Mouse (Mus musculus): ENCODE measurements around the gene Dgkd. TPM values are rescaled to one million over a fixed set of nuclear protein-coding genes. Genes with fewer than 3 reads are reported as not detected.

The Dgkd gene
- polyA plus RNA-seq, 1 experiment from 2014 or later = 47.6 TPM

- no peak overlapping the region for H3K4me2 ChIP-seq
- peaks cover 41% of the 10 kb centered on the region; the same call in 1 of the 2 replicates for H3K36me3 ChIP-seq
- H3K27ac ChIP-seq (replicated peaks) = no peak overlapping the region
- H3K9me3 ChIP-seq = no peaks in the 10 kb centered on the region
- H3K9ac ChIP-seq = no peak overlapping the region
- 87% methylated on average over 3 of the region's 3 CpGs for WGBS
- H3K27me3 ChIP-seq = no peaks in the 10 kb centered on the region
- no peak overlapping the region for H3K4me3 ChIP-seq
- ATAC-seq (ENCODE audit: low FRiP score, low read depth) = no peak
- no peaks in the 10 kb centered on the region for H3K4me1 ChIP-seq (replicated peaks)
Measured at GRCm38 (mm10) chr1:87920056-87920614, 67.0 kb downstream of the Dgkd start.

DNA sequence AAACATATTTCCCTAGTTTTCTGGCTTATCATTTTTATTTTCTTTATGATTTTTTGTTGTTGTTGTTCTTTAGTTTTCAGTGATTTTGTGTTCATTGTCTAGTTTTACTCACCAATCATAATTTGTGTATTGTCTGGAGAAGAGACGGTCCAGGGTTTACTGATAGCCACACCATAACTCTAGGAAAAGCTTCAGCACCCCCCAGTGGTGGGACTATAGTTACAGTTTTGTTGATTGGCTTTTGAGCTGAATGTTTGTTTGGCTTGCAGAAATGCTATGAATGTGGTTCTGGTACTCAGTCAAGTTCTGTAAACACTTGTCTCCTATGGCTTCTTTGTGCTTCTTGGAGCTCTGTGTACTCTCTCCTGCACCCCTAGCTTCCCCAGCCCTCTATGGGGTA, 69.6 kb downstream of the Dgkd start:
- no peak for ATAC-seq (ENCODE audit: low FRiP score, low read depth)
- H3K27me3 ChIP-seq = no peaks in the 10 kb centered on the region
- H3K4me3 ChIP-seq = no peak overlapping the region
- no peaks in the 10 kb centered on the region for H3K4me1 ChIP-seq (replicated peaks)
- H3K4me2 ChIP-seq = no peak overlapping the region
- H3K9me3 ChIP-seq = no peaks in the 10 kb centered on the region
- H3K27ac ChIP-seq (replicated peaks) = no peak overlapping the region
- 44% methylated on average over 1 of the region's 1 CpGs for WGBS
- no peak overlapping the region for H3K9ac ChIP-seq
- peaks cover 57% of the 10 kb centered on the region for H3K36me3 ChIP-seq

GRCm38 (mm10) chr1:87924888-87925287, 71.8 kb downstream of the Dgkd start:
- Histone ChIP-seq H3K36me3 (peaks cover 54% of the 10 kb centered on the region), H3K27ac (replicated peaks) (no peak overlapping the region), H3K27me3 (no peaks in the 10 kb centered on the region), H3K4me3 (no peak overlapping the region), H3K4me2 (no peak overlapping the region), H3K9ac (no peak overlapping the region), H3K4me1 (replicated peaks) (no peaks in the 10 kb centered on the region), H3K9me3 (no peaks in the 10 kb centered on the region)
- no peak for ATAC-seq (ENCODE audit: low FRiP score, low read depth)
- 94% methylated on average over 4 of the region's 4 CpGs for WGBS

- Histone ChIP-seq H3K4me3 (no peak overlapping the region), H3K9me3 (no peaks in the 10 kb centered on the region), H3K9ac (no peak overlapping the region), H3K36me3 (peaks cover 51% of the 10 kb centered on the region), H3K27ac (replicated peaks) (0 out of 2 replicates have a peak overlapping the region, but pooled peaks have one; percentile 6), H3K4me1 (replicated peaks) (no peaks in the 10 kb centered on the region), H3K4me2 (no peak overlapping the region), H3K27me3 (no peaks in the 10 kb centered on the region)
- no peak for ATAC-seq (ENCODE audit: low FRiP score, low read depth)
- 58% methylated on average over 5 of the region's 5 CpGs for WGBS
Measured at GRCm38 (mm10) chr1:87929730-87930129, 76.6 kb downstream of the Dgkd start.

- H3K4me1 ChIP-seq (replicated peaks) = no peaks in the 10 kb centered on the region
- no peak overlapping the region for H3K9ac ChIP-seq
- no peaks in the 10 kb centered on the region for H3K27me3 ChIP-seq
- WGBS = 81% methylated on average over 5 of the region's 5 CpGs
- no peak overlapping the region for H3K27ac ChIP-seq (replicated peaks)
- no peak overlapping the region for H3K4me2 ChIP-seq
- H3K9me3 ChIP-seq = no peaks in the 10 kb centered on the region
- no peak for ATAC-seq (ENCODE audit: low FRiP score, low read depth)
- H3K36me3 ChIP-seq = peaks cover 39% of the 10 kb centered on the region
- no peak overlapping the region for H3K4me3 ChIP-seq
Measured at GRCm38 (mm10) chr1:87933051-87933450, 80.0 kb downstream of the Dgkd start.

DNA sequence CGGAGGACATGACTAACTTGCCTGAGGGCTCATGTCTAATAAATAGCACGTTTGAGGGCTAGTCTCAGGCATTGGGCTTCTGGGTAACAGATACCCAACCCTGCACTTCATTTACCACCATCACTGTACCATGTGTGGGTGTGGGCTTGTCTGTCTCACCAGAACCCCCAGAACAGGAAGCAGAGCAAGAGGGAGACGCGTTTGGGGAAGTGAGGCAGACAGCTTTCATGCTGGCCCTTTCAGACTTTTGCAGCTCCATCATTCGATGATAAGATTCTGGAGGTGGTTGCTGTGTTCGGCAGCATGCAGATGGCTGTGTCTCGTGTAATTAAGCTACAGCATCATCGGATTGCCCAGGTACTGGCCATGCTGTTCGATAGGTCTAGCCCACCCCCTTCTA, 82.0 kb downstream of the Dgkd start:
- WGBS = 92% methylated on average over 9 of the region's 9 CpGs
- Histone ChIP-seq H3K9ac (no peak overlapping the region), H3K36me3 (peaks cover 48% of the 10 kb centered on the region), H3K9me3 (no peaks in the 10 kb centered on the region), H3K4me2 (no peak overlapping the region), H3K27me3 (no peaks in the 10 kb centered on the region), H3K27ac (replicated peaks) (no peak overlapping the region), H3K4me3 (no peak overlapping the region), H3K4me1 (replicated peaks) (no peaks in the 10 kb centered on the region)
- ATAC-seq (ENCODE audit: low FRiP score, low read depth) = no peak

- Histone ChIP-seq H3K9me3 (no peaks in the 10 kb centered on the region), H3K27ac (replicated peaks) (no peak overlapping the region), H3K4me3 (no peak overlapping the region), H3K9ac (no peak overlapping the region), H3K36me3 (peaks cover 51% of the 10 kb centered on the region), H3K27me3 (no peaks in the 10 kb centered on the region), H3K4me1 (replicated peaks) (no peaks in the 10 kb centered on the region), H3K4me2 (no peak overlapping the region)
- no peak for ATAC-seq (ENCODE audit: low FRiP score, low read depth)
- 92% methylated on average over 2 of the region's 2 CpGs for WGBS
Measured at GRCm38 (mm10) chr1:87935546-87935945, 82.5 kb downstream of the Dgkd start.

GRCm38 (mm10) chr1:87936075-87936474, 83.0 kb downstream of the Dgkd start:
- ATAC-seq (ENCODE audit: low FRiP score, low read depth) = no peak
- Histone ChIP-seq H3K27ac (replicated peaks) (no peak overlapping the region), H3K36me3 (peaks cover 56% of the 10 kb centered on the region), H3K4me1 (replicated peaks) (no peaks in the 10 kb centered on the region), H3K4me2 (no peak overlapping the region), H3K4me3 (no peak overlapping the region), H3K9me3 (no peaks in the 10 kb centered on the region), H3K9ac (no peak overlapping the region), H3K27me3 (no peaks in the 10 kb centered on the region)
- WGBS = 95% methylated on average over 7 of the region's 7 CpGs

DNA sequence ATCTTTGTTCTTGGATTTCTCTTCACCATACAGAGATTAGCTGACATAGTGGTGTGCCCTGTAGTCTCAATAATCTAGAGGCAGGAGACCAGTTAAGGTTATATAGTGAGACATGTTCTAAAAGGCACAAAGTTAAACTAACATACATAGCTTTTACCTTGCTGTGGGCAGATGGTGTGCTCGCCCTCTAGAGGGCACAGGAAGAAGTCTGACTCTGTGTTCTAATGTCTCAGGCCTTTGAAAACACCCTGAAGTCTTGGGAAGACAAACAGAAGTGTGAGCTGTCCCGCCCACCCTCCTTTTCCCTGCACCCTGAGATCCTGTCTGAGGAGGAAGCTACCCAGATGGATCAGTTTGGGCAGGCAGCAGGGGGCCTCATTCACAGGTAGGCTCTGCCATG, 83.4 kb downstream of the Dgkd start:
- no peaks in the 10 kb centered on the region for H3K9me3 ChIP-seq
- WGBS = 57% methylated on average over 2 of the region's 2 CpGs
- no peak overlapping the region for H3K9ac ChIP-seq
- no peaks in the 10 kb centered on the region for H3K27me3 ChIP-seq
- H3K4me3 ChIP-seq = no peak overlapping the region
- H3K4me1 ChIP-seq (replicated peaks) = no peaks in the 10 kb centered on the region
- ATAC-seq (ENCODE audit: low FRiP score, low read depth) = no peak
- peaks cover 52% of the 10 kb centered on the region for H3K36me3 ChIP-seq
- no peak overlapping the region for H3K27ac ChIP-seq (replicated peaks)
- no peak overlapping the region for H3K4me2 ChIP-seq

GRCm38 (mm10) chr1:87941765-87942164, 88.7 kb downstream of the Dgkd start:
- Histone ChIP-seq H3K27ac (replicated peaks) (no peak overlapping the region), H3K27me3 (no peaks in the 10 kb centered on the region), H3K4me3 (no peak overlapping the region), H3K4me2 (no peak overlapping the region), H3K9ac (no peak overlapping the region), H3K36me3 (peaks cover 84% of the 10 kb centered on the region), H3K4me1 (replicated peaks) (no peaks in the 10 kb centered on the region), H3K9me3 (no peaks in the 10 kb centered on the region)
- 92% methylated on average over 1 of the region's 1 CpGs for WGBS
- no peak for ATAC-seq (ENCODE audit: low FRiP score, low read depth)

DNA sequence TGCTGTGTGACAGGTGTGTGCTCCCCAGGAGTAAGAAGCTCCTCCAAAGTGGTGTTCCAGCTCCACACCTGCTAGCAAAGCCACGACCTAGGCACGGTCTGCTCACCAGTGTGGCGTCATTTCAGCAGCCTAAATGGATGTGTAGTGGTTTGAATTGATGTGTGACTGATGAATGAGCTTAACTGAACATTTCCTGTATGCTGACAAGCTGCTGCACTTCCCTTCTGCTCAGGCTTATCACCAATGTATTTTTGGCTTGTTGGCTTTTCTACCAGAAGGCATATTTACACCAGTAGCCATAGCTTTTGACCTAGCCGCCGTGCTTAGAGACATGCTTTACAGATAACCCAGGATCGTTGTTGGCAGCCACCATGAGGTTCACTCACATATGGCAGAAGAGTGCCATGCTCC, 94.6 kb downstream of the Dgkd start:
- Histone ChIP-seq H3K4me2 (no peak overlapping the region), H3K27me3 (no peaks in the 10 kb centered on the region), H3K9ac (no peak overlapping the region), H3K27ac (replicated peaks) (no peak overlapping the region), H3K4me3 (no peak overlapping the region), H3K9me3 (no peaks in the 10 kb centered on the region), H3K36me3 (peaks cover 91% of the 10 kb centered on the region), H3K4me1 (replicated peaks) (no peaks in the 10 kb centered on the region)
- ATAC-seq (ENCODE audit: low FRiP score, low read depth) = no peak
- WGBS = 89% methylated on average over 6 of the region's 6 CpGs

GRCm38 (mm10) chr1:87951641-87952040, 98.6 kb downstream of the Dgkd start:
- H3K4me3 ChIP-seq = no peak overlapping the region
- H3K36me3 ChIP-seq = peaks cover 91% of the 10 kb centered on the region
- H3K9ac ChIP-seq = no peak overlapping the region
- H3K4me1 ChIP-seq (replicated peaks) = no peaks in the 10 kb centered on the region
- WGBS = 97% methylated on average over 3 of the region's 3 CpGs
- ATAC-seq (ENCODE audit: low FRiP score, low read depth) = no peak
- no peak overlapping the region for H3K27ac ChIP-seq (replicated peaks)
- no peak overlapping the region for H3K4me2 ChIP-seq
- H3K27me3 ChIP-seq = no peaks in the 10 kb centered on the region
- H3K9me3 ChIP-seq = no peaks in the 10 kb centered on the region

DNA sequence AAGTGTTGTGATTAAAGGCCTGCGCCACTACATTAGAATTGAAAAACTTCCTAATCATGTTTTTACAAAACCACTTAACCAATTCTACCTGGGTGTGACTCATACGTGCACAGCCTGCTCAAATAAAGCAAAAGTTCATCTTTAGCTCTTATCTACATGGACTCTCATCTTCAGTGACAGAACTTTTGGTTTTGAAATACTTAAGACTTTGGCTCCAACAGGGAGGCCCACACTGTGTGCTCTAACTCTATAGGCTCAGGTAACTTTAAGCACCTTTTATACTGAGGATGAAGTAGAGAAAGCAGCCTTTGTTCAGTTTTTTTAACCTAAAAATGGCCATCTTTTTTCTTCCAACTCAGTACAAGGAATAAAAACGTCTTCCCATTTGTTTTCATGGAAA, 100.0 kb downstream of the Dgkd start:
- no peaks in the 10 kb centered on the region for H3K4me1 ChIP-seq (replicated peaks)
- 86% methylated on average over 3 of the region's 3 CpGs for WGBS

More for the DNA sequence above, 100.0 kb downstream of the Dgkd start:
- Histone ChIP-seq H3K36me3 (peaks cover 91% of the 10 kb centered on the region), H3K27me3 (no peaks in the 10 kb centered on the region), H3K4me2 (no peak overlapping the region), H3K9me3 (no peaks in the 10 kb centered on the region), H3K9ac (no peak overlapping the region), H3K4me3 (no peak overlapping the region), H3K27ac (replicated peaks) (no peak overlapping the region)
- no peak for ATAC-seq (ENCODE audit: low FRiP score, low read depth)

Measured in hindbrain, embryonic 15.5 days (tissue).